Mouse (Mus musculus) liver, postnatal 0 days (tissue): ENCODE data around the gene Krt39.

ENCODE experiments used
- CTCF ChIP-seq: sonication (generic); IDR thresholded peaks from 2 replicates; pipeline ENCODE4 v1.5.1; 2016; ENCODE audit warnings: antibody characterized with exemption, low read depth
- EP300 ChIP-seq: IDR thresholded peaks from 2 replicates; pipeline ENCODE4 v1.6.1; 2016; ENCODE audit warnings: antibody characterized with exemption, low read depth, mild to moderate bottlenecking

DNA sequence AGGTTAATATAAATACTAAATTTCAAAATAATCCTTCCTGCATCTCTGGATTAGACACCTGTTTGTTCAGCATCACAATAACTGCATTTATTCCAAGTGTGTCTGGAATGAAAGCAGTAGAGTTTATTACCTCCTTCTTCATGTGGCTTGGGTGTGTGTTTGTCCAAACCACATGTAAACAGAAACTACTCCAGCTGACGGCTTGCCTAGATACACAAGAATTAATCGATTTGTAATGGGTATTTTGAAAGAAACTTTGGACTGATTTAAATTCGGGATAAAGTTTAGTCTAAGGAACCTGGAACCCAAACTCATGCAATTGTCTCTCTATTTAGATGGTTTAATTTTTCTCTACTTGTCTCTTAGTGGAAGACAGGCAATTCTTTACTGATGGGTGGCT lies 46.2 kb downstream of the Krt39 start:
- TF ChIP-seq CTCF (no peak), EP300 (no peak)
